Mouse (Mus musculus) frontal cortex, adult (tissue): ENCODE results near the gene Arhgef6.
A peak's percentile ranks its signal among the peaks of the same experiment; 100 is the strongest.

ENCODE experiments used
- ATAC-seq: cut with Nextera tagmentation; 2 replicates; pipeline ENCODE4 v1.9.2; 2017; ENCODE audit warnings: mild to moderate bottlenecking, moderate library complexity, mixed read lengths; ENCODE audit not compliant: low TSS enrichment

Gene Arhgef6

DNA sequence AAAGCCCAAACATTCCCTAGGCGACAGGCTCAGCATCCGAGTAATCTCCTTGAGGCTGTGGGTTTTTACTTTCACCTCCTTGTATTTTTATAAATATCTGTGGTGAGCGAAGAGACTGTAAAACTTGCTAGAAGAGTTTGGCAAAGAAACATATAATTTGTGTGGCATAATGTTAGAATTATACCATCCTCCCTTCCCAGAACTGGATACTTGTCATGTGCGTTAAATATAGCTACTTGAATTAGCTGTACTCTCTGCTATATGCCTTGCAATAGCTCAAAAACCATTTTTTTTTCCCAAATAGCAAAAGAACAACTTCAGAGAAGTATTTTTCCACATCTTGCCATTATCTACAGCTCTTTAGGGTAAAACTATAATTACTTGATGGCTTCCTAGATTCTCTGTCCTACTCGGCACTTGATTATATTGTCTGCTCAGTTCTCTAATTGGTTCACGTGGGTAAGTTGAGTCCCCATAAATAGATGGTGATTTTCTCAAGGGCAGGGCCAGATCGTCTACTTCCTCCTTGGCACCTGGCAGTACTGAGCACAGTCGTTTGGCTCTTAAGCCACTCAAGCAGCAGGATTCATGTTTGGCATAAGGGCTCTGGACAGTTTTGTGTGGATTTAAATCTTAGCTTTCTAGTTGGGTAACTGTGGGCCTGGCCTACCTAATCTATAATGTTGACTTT is 35.2 kb downstream of the Arhgef6 start:
- peak; percentile 93 for ATAC-seq

DNA sequence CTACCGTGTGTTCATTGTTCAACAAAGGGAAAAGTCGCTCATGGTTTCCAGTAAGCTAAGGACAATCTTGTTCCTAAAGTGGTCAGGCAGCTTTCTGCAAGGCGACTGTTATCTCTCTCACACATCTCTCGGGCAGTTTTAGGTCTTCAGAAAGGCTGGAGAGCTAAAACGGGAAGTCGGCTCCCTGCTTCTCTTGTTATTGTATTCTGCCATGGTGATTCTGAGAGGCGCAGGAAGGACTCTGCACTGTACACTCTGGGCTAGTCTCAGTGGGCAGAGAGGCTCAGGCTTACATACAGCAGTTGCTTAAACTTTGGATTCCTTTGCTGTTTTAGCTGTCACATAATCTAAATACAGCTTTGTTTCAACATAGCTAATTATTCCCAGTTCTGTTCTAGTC is 39.6 kb downstream of the Arhgef6 start:
- ATAC-seq = no peak

DNA sequence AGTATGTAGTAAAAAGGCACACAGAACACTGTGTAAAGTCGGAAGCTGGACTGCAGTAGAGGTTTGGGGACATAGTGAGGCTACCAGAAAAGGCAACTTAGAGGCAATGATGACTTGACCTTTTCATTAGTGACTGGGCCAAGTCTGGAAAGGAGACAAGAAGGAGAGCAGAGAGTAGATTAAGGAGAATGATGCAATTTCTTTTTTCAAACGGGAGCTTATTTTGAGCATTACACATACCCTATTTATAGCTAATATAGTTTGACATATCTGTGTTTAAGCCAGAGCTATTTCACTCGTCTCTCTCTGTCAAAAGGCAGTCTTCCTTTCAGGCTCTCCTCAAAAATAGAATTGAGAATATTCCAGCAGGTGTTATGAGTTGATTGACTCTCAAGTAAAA is 50.1 kb downstream of the Arhgef6 start:
- ATAC-seq = no peak

DNA sequence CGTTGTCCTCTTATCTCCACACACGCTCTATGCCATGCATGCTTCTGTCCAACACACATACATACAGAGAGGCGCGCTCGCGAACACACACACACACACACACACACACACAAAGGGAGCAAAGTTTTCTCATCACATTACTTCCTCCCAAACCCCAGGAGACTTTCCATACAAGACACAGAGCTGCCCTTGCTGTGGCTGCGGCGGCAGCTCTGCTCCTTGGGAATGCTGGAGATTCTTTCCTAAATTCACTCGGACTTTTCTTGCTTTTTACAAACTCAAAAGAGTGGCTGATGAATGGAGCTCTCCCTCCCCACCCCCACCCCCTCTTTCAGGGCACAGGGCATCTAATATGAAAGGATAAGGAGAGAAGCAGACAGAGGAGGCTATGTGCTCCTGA is 52.2 kb downstream of the Arhgef6 start:
- no peak for ATAC-seq

DNA sequence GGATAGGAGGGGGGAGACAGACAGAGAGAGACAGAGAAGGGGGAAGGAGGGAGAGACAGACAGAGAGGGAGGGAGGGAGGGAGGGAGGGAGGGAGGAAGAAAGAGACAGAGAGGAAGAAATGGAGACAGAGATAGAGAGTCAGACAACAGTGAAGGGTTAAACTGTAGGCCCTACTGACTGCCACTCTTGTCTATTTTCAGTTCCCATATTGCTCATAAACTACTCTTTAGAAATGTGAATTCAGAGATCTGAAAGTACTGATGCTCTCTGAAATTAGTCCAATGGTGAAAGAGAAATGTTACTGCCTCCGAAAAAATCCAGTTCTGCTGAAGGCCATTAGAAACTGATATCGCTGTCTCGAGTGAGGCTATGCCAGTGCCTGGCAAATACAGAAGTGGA is 56.3 kb downstream of the Arhgef6 start:
- ATAC-seq = no peak

DNA sequence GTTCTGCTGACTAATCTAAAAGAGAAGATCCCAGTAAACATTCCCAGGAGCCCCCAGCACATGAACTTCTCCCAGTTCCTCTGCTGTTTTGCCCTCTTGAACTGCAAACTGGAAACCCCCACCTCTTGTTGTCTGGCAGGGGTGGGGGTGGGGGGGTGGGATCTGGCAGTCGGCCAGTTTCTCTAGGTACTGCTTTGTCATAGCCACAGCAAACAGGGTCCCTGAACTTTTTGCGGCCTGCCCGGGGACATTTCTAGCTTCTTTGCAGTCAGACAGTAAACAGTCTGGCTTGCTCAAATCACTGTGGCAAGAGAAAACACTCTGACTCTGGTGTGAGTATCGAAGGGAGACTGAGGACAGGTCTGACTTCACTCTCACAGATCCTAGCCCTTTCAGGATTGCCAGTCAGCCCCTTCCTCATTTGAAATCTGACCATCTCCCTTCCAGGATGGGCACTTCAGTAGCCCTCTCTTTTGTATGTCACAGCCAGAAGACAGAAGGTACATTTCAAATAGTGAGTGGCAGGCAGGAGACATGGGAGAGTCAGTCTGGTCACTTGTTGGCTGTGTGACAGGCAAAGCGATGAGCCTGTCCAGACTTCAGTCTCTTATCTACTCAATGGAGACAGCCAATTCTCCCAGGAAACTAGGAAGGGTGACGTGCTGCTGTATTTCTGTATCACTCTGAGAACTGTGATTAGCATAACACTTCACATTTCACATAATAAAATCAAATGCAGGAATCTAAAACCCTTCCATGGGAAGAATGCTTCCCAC is 60.8 kb downstream of the Arhgef6 start:
- no peak for ATAC-seq

DNA sequence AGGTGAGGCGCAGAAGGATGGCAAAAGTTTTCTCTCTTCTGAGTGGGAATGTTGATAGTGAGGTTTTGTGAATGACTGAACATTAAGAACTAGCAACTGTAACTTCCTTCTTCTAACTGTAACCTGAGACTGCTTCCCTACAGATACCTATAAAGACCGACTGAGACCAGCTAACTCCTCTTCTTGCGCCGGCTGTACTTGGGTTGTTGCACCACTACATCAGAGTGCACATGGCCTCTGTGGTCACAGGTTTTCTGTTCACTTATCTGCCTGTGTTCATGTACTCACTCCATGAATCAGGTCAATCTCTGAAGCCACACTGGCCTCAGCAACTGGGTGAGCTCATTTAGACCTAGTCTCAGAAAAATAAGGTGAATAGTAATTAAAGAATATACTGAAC is 75.0 kb downstream of the Arhgef6 start:
- ATAC-seq = no peak

DNA sequence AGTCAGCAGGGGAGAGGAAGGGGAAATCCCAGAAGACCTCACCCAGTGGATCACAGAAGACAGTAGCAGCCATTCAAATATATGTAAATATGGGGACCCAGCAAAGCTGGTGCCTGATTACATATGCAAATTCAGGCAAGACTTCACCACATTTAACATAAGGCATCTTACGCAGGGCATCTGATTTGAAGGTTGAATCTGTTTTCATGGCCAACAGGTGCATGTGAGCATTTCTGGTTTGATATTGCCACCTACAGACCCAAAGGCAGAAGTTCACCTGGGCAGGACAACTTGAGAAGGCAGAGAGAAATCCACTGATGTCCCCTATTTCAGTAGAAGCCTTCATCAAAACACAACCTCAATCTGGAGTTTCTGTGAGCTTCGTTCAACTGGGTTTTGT is 77.8 kb downstream of the Arhgef6 start:
- ATAC-seq = no peak

DNA sequence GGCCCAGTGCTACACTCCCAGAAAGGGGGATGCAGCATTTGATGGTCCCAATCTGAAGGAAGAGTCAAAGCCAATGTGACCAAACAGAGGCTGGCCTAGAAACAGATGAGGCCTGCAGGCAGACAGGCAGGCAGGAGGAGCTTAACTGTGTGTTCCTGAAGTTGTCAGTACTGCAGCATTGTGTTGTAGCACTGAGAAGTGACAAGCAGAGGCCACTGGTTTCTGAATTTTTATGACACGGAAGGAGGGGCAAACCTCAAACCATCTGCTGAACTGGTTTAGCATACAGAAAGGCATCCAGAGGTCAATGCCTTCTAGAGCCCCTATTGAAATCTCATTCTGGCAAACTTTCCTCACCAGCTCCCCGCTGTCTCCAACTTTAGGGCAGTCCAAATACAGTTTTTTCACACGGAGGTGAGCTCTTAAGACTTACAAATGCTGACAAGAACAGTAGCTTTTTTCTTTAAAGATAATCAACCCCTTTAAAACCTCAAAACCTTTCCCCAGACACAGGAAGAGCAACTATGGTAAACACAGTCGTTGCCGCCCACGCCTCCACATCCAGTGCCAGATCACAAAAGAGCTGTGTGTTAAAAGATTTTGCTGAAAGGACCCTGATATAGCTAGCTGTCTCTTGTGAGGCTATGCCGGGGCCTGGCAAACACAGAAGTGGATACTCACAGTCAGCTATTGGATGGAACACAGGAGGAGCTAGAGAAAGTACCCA is 85.0 kb downstream of the Arhgef6 start:
- ATAC-seq = no peak

DNA sequence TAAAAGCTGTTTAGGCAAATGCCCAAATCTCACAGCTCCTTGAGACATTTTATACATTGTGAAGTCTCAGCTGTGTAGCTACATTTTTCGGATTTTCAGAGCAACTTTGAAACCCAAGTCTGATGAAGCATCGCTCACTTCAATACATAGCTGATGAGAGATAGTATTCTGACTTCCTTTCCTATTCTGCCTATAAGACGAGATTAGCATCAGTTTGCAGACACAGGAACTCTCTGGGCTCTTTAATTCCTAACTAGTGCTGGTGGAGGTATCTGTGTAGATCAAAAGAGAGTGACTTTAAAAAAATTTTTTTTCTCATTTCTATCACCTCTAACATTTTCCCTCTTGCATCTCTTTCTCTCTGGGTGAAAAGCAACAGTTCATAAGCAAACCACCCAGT is 100.0 kb downstream of the Arhgef6 start:
- no peak for ATAC-seq

DNA sequence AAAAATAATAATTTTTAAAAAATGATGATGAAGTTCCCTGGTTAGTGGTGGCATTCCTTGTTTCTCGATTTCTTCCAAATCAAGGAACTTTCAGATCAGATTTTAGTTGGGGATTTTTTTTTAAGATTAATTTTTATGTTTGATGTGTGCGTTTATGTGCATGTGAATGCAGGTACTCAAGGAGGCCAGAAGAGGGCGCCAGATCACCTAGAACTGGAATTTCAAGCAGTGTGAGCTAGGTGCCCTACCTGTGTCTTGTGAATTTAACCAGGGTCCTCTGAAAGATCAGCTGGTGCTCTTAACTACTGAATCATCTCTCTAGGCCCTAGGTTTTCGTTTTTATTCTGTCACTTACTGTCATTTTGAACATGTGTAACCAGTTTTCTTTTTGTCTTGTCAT is 102.5 kb downstream of the Arhgef6 start:
- ATAC-seq = no peak

DNA sequence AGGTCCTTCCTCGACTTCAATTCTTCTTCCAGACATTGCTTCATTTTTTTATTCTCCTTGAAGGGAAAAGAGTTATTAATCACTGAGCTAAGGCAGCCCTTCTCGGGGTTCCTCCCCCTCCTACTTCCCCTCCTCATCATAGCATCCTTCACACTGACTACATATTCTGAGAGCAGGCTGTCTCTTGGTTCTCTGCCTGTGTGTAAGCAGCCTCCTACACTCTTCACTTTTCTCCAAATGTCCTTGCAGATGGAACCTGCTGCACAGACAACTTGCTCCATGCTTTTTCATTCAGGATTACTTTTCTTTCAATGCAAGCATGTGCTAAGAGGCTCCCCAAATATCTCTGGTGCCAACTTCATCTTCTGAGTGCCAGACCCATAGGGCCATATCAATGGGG is 104.9 kb downstream of the Arhgef6 start:
- ATAC-seq = peak; percentile 99

DNA sequence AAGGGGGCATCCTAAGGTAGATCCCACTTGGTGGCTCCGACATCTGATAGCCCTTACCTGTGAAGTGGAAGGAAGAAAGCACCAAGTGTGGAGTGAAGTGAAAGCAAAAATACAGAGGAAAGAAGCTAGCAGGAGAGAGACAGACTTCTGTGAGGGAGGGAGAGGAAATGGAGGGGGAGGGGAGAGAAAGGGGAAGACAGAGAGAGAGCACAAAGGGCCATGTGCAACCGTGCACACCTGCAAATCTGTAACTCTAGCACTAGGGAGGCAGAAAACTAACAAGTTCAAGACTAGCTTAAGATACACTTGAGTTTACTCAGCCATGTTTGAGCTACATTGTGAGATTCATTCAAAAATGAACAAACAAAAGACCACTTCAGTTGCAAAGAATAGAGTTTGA is 110.4 kb downstream of the Arhgef6 start:
- ATAC-seq = no peak

DNA sequence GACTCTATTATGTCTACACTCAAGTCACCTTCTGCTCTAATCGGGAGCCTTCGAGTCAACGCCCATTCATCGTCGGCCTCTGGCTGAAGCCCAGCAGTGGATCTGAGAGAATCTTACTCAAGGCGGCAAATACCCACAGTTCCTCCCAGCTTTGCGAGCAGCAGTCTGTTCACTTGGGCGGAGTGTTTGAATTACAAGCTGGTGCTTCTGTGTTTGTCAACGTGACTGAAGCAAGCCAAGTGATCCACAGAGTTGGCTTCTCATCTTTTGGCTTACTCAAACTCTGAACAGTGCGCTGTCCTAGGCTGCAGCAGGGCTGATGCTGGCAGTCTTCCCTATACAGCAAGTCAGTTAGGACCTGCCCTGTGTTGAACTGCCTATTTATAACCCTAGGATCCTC is 115.2 kb downstream of the Arhgef6 start:
- ATAC-seq = peak; percentile 90

DNA sequence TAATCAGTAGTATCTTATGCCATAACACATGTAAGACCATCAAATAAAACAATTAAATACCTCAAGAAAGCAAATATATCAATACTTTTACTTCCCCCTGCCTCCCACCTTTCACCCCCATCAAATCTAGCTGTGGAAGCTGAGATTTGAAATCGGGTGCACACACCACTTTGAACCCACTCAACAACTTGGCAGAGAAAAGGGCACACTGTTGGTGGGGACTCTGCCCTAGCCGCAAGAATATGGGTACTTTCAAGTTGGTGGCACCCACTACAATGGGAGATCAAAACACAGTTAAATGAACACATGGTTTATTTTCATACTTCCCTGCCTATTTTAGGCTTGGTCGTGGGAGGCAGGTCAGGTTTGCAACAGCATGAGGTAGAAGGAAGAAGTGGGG is 116.6 kb downstream of the Arhgef6 start:
- no peak for ATAC-seq

DNA sequence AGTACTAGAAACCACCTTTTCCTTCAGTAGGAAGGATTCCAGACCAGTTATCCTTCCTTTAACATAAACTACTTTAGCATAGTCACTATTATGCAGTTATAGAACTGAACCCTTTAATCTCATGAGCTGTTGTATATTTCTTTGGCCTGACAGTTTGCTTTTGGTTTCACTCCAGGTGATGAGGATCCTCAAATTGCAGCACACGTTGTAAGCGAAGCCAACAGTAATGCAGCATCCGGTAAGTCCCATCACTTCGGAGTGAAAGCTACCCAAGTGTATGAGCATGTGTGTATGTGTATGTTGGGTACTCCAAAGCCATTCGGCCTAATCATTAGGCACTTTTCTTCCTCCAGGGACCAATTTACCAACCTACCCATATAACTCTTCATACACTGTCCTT is 119.0 kb downstream of the Arhgef6 start:
- no peak for ATAC-seq

DNA sequence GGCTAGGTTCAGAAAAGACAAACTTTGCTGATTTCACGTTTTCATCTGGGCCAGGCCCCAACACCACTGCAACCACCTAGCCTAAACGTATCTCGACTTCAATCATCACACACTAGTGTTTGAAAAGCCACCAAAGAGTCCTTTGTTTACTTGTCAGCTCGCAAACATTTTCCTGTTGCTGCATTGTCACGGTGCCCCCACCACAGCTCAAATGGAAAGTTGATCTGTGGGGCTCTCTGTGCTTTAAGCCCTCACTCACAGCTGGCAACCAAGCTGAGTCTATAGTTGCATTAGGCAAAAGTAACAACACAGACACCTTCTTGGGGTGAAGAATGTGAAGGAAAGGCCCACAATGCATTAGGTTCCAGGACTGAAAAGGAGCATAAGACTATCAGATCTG is 122.3 kb downstream of the Arhgef6 start:
- ATAC-seq = no peak

DNA sequence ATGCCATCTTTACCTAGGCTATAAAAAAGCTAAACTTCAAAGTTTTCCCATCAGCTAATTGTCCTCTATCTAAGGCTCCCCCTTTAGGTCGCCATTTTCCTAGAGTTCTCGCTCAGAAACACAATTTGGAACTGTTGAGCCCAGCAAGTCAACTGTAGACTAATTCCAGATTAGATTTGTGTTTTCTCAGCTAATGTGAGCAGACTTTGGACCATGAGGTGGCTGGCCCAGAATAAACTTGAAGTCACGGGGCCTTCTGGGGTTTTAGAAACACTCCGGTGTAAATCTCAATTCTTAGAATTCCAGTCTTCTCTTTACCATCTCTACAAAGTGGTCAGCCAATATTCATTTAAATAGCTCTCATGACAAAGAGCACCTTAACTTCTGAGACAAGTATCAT is 123.0 kb downstream of the Arhgef6 start:
- no peak for ATAC-seq

DNA sequence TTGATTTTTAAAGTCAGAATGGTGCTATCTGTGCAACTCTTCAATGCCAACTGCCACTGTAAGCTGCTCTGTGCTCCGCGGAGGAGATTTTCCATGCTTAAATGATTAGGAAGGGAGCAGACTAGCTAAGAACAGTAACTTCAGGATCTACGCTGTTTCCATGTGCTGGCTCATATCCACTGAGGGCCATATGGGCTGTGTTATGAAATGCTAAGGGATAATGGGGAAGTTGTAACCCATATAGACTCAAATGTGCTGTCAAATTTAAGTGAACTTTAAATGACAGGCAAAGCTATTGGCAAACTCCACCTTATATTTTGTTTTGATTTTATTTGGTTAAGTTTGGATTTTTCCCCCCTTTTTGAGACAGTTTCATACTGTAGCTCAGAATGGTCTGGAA is 125.7 kb downstream of the Arhgef6 start:
- ATAC-seq = no peak

DNA sequence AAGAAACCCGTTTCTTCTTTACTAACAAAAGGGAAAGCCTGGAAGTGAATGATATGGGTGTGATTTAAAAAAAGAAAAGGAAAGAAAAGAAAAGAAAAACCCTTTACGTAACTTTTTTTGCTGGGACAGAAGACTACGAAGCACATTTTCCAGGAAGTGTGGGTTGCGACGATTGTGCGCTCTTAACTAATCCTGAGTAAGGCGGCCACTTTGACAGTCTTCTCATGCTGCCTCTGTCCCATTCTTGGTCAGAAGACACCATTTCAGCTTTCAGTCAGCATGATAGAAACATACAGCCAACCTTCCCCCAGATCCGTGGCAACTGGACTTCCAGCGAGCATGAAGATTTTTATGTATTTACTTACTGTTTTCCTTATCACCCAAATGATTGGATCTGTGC is 126.7 kb downstream of the Arhgef6 start, which contains the start of gene Cd40lg:
TSS of gene Cd40lg (plus strand) at position 268 of the 400 bp plus-strand sequence.
- no peak for ATAC-seq

DNA sequence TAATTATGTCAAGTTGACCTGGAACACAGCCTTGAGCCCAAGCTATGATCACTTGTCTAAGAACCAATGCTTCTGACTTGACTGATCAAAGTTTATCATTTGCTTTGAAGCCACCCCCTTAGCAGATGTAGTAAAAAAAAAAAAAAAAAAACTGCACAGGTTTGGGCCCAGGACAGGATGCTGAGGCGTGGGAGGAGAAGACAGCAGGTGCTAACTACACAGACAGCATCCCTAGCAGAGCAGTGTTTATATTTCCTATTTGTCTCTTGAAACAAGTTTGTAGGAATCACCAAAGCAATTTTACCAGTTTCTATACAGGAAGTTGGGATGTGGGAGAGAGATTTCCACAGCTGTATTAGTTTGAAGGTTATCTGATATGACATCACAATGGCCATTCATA is 127.9 kb downstream of the Arhgef6 start:
- no peak for ATAC-seq

DNA sequence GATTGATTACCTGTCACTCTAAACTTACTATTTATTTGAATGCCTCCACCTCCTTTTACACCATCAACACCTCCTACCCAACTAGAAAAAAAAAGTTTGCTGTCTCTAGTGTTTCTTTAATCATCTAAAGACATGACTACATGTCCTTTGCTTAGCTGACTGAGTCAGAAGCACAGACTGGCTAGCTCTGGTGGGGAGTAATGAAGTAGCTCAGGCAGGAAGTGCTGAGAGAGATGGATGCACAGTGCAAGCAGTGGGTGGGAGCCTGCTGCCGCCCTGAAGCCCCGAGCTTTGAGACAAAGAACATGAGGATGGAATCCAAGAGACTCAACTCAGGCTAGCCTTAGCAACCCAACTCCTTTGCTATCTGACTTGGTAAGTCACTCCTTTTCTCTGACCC is 138.1 kb downstream of the Arhgef6 start:
- no peak for ATAC-seq

DNA sequence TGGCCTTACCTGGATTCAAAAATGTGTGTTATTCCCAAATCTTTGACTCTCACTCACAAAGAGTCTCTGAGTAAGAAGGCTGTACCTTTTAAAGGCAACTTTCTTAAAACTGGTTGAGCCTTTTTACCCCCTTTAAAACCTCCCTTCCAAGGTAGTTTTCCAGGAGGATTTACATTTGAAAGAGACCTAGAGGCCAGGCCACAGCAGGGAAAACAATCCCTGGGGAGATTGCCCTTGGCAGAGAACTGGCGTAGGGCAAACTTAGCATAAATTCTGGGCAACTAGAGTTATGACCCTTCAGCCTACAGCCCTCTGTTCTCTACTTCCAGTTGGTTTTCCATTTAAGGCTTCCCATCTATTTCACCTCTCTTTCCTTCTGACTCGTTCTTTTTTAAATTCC is 140.5 kb downstream of the Arhgef6 start:
- no peak for ATAC-seq
